Mouse (Mus musculus) CD4-positive, CD25-positive, alpha-beta regulatory T cell, adult 9 weeks (primary cell): ENCODE measurements around the gene Maml1. TPM values are rescaled to one million over a fixed set of nuclear protein-coding genes. Genes with fewer than 3 reads are reported as not detected.

ENCODE experiments used
- polyA plus RNA-seq: library from polyadenylated mRNA; unstranded; fragments of 100-300 nt; shearing (Covaris generic); gene quantifications from one replicate; pipeline ENCODE4 v1.2.1, GENCODE M21; 2017

Maml1 gene
- polyA plus RNA-seq, result 2.0 TPM

GRCm38 (mm10) chr11:50292190-50292855 lies at the start of gene Maml1:
Gene Maml1, minus strand, starts transcription at chr11:50292311.

GRCm38 (mm10) chr11:50325496-50326301 lies 33.6 kb upstream of the Maml1 start, which contains the start of gene Canx:
Gene Canx, minus strand, starts transcription at chr11:50325673.

DNA sequence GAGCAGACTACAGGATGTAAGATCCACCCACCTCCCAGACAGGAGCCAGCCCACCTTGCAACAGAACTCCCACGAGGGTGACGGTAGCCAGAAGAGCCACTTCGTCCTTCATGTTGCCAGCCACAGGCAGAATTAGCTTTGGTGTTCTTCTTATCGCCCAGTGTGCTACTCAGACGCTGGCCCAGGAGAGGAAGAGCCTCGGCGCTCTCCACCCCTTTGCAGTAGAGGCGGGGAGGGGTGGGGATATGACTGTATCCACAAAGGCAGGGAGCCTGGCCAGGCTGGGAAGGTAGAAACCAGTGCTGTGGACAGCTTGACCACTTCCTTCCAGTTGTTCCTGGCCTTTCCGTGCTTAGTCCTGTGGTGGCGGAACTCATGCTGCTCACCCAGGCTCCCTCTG lies 53.8 kb downstream of the Maml1 start, which contains the start of gene Ltc4s:
Gene Ltc4s, minus strand, starts transcription at position 293 of the 400 bp plus-strand sequence.

GRCm38 (mm10) chr11:50210505-50211151 lies 81.5 kb downstream of the Maml1 start, which contains the start of the genes Sqstm1 and Mgat4b:
Gene Sqstm1, minus strand, starts transcription at chr11:50210827.
Gene Mgat4b, plus strand, starts transcription at chr11:50210890.

Other genes with a start within 250 kb of the Maml1 start
- gene Tbc1d9b, start 160.9 kb downstream of the Maml1 start, polyA plus RNA-seq, result 39.6 TPM
- 8.2 TPM for gene Mrnip, start 117.9 kb downstream of the Maml1 start, polyA plus RNA-seq
- gene Sqstm1, start 81.5 kb downstream of the Maml1 start, polyA plus RNA-seq, result 288 TPM
- gene Mgat4b, start 81.4 kb downstream of the Maml1 start, polyA plus RNA-seq, result 1.0 TPM
- 2.3 TPM for gene Ltc4s, start 53.7 kb downstream of the Maml1 start, polyA plus RNA-seq
- gene Canx, start 33.4 kb upstream of the Maml1 start, polyA plus RNA-seq, result 205 TPM
- gene Cby3, start 62.2 kb upstream of the Maml1 start, polyA plus RNA-seq, result not detected
- gene Hnrnph1, start 84.7 kb upstream of the Maml1 start, polyA plus RNA-seq, result 268 TPM
- gene Rufy1, start 138.8 kb upstream of the Maml1 start, polyA plus RNA-seq, result 12.5 TPM